Mouse (Mus musculus): ENCODE data around the gene Klhl1. TPM values are rescaled to one million over a fixed set of nuclear protein-coding genes. Genes with fewer than 3 reads are reported as not detected.

The Klhl1 gene
- polyA plus RNA-seq, 1 experiment from 2014 or later, result 0.42 TPM

GRCm38 (mm10) chr14:96065884-96066283 lies 453.0 kb downstream of the Klhl1 start:
- ATAC-seq, result no peak
- no peaks in the 10 kb centered on the region for H3K9me3 ChIP-seq (ENCODE audit: control insufficient read depth, low read length)
- H3K27me3 ChIP-seq (replicated peaks; ENCODE audit: control insufficient read depth, insufficient read depth, low read length), result no peaks in the 10 kb centered on the region
- H3K9ac ChIP-seq (ENCODE audit: low read depth, low read length), result no peak overlapping the region
- no peaks in the 10 kb centered on the region for H3K36me3 ChIP-seq (ENCODE audit: control insufficient read depth, insufficient read depth, low read length)
- WGBS, result 74% methylated on average over 3 of the region's 3 CpGs
- no peaks in the 10 kb centered on the region for H3K4me1 ChIP-seq (ENCODE audit: control insufficient read depth, insufficient read depth, low read length)
- no peak overlapping the region for H3K27ac ChIP-seq (ENCODE audit: low read length)
- H3K4me2 ChIP-seq (ENCODE audit: low read depth, low read length), result no peak overlapping the region
- H3K4me3 ChIP-seq (ENCODE audit: low read length), result no peak overlapping the region
